Mouse (Mus musculus): ENCODE results near the gene 2410004P03Rik. TPM values are rescaled to one million over a fixed set of nuclear protein-coding genes. Genes with fewer than 3 reads are reported as not detected.

2410004P03Rik gene
- polyA plus RNA-seq (2012; rRNA removed), result 2.8 and 2.9 TPM in 2 replicates

GRCm38 (mm10) chr12:17011100-17011870 is at the start of gene 2410004P03Rik:
Gene 2410004P03Rik, minus strand, starts transcription at chr12:17011727.

GRCm38 (mm10) chr12:16999739-17000497 is 11.6 kb downstream of the 2410004P03Rik start, which contains the start of gene Pqlc3:
Gene Pqlc3, minus strand, starts transcription at chr12:17000408.

Other genes starting within 250 kb of the 2410004P03Rik start
- gene Greb1, start 210.8 kb downstream of the 2410004P03Rik start, polyA plus RNA-seq (2012; rRNA removed), result 0.84 and 0.94 TPM in 2 replicates
- 29.1 and 34.3 TPM in 2 replicates for gene E2f6, start 200.8 kb downstream of the 2410004P03Rik start, polyA plus RNA-seq (2012; rRNA removed)
- 18.9 and 20.3 TPM in 2 replicates for gene Rock2, start 116.8 kb downstream of the 2410004P03Rik start, polyA plus RNA-seq (2012; rRNA removed)
- 0.88 and 1.2 TPM in 2 replicates for gene Pqlc3, start 11.3 kb downstream of the 2410004P03Rik start, polyA plus RNA-seq (2012; rRNA removed)
- 10.2 and 12.7 TPM in 2 replicates for gene Kcnf1, start 165.2 kb upstream of the 2410004P03Rik start, polyA plus RNA-seq (2012; rRNA removed)